Mouse (Mus musculus): ENCODE data around the gene Sorbs1. TPM values are rescaled to one million over a fixed set of nuclear protein-coding genes. Genes with fewer than 3 reads are reported as not detected.
A peak's percentile ranks its signal among the peaks of the same experiment; 100 is the strongest.

The Sorbs1 gene
- total and polyA plus RNA-seq, 2 experiments from 2014 or later, result 140 to 153 TPM

GRCm38 (mm10) chr19:40414798-40415475 is 98.6 kb downstream of the Sorbs1 start:
- no peak overlapping the region for H3K4me3 ChIP-seq (ENCODE audit: low read depth, low read length)
- H3K4me2 ChIP-seq (ENCODE audit: low read depth, low read length), result no peak overlapping the region
- WGBS, result 53% methylated on average over 11 of the region's 11 CpGs
- 0 out of 2 replicates have a peak, but pooled peaks cover 3% of the 10 kb centered on the region for H3K36me3 ChIP-seq (replicated peaks; ENCODE audit: control insufficient read depth, insufficient read depth, low read length)
- TF ChIP-seq EP300 (IDR thresholded peaks at IDR 0.05; ENCODE audit: low read depth) (no peak), CTCF (IDR thresholded peaks at IDR 0.05; ENCODE audit: low read depth) (no peak)
- peak overlapping the region; percentile 26; the same call in 1 of the 2 replicates for H3K9ac ChIP-seq (replicated peaks; ENCODE audit: low read depth, low read length)
- no peak; the same call in 1 of the 2 replicates for ATAC-seq (ENCODE audit: insufficient read depth, low read depth)
- H3K4me1 ChIP-seq (ENCODE audit: control insufficient read depth, insufficient read depth), result peaks cover 47% of the 10 kb centered on the region
- peak; percentile 37 for DNase-seq (ENCODE audit: low spot score)
- no peaks in the 10 kb centered on the region for H3K9me3 ChIP-seq (replicated peaks; ENCODE audit: control insufficient read depth, low read length)
- no peaks in the 10 kb centered on the region for H3K27me3 ChIP-seq (ENCODE audit: control insufficient read depth, insufficient read depth, low read length)
- peak overlapping the region; percentile 89 for H3K27ac ChIP-seq (ENCODE audit: low read depth)

- Histone ChIP-seq H3K9ac (replicated peaks; ENCODE audit: low read depth, low read length) (no peak overlapping the region), H3K36me3 (replicated peaks; ENCODE audit: control insufficient read depth, insufficient read depth, low read length) (no peaks in the 10 kb centered on the region), H3K27ac (ENCODE audit: low read depth) (peak overlapping the region; percentile 89), H3K27me3 (ENCODE audit: control insufficient read depth, insufficient read depth, low read length) (no peaks in the 10 kb centered on the region), H3K4me3 (ENCODE audit: low read depth, low read length) (no peak overlapping the region), H3K4me1 (ENCODE audit: control insufficient read depth, insufficient read depth) (peaks cover 46% of the 10 kb centered on the region), H3K4me2 (ENCODE audit: low read depth, low read length) (no peak overlapping the region), H3K9me3 (replicated peaks; ENCODE audit: control insufficient read depth, low read length) (no peaks in the 10 kb centered on the region)
- TF ChIP-seq EP300 (IDR thresholded peaks at IDR 0.05; ENCODE audit: low read depth) (no peak), CTCF (IDR thresholded peaks at IDR 0.05; ENCODE audit: low read depth) (no peak)
- DNase-seq (ENCODE audit: low spot score), result no peak
- WGBS, result 56% methylated on average over 6 of the region's 6 CpGs
- no peak for ATAC-seq (ENCODE audit: insufficient read depth, low read depth)
These were observed 99.2 kb downstream of the Sorbs1 start for GRCm38 (mm10) chr19:40414386-40414785.

- Histone ChIP-seq H3K27me3 (ENCODE audit: control insufficient read depth, insufficient read depth, low read length) (no peaks in the 10 kb centered on the region), H3K9ac (replicated peaks; ENCODE audit: low read depth, low read length) (no peak overlapping the region), H3K4me3 (ENCODE audit: low read depth, low read length) (no peak overlapping the region), H3K4me2 (ENCODE audit: low read depth, low read length) (no peak overlapping the region), H3K27ac (ENCODE audit: low read depth) (peak overlapping the region; percentile 56), H3K9me3 (replicated peaks; ENCODE audit: control insufficient read depth, low read length) (no peaks in the 10 kb centered on the region), H3K4me1 (ENCODE audit: control insufficient read depth, insufficient read depth) (peaks cover 50% of the 10 kb centered on the region), H3K36me3 (replicated peaks; ENCODE audit: control insufficient read depth, insufficient read depth, low read length) (no peaks in the 10 kb centered on the region)
- ATAC-seq (ENCODE audit: insufficient read depth, low read depth) (no peak), DNase-seq (ENCODE audit: low spot score) (no peak)
- WGBS, result 35% methylated on average over 6 of the region's 6 CpGs
- TF ChIP-seq CTCF (IDR thresholded peaks at IDR 0.05; ENCODE audit: low read depth) (no peak), EP300 (IDR thresholded peaks at IDR 0.05; ENCODE audit: low read depth) (no peak)
These were observed 102.2 kb downstream of the Sorbs1 start for GRCm38 (mm10) chr19:40411379-40411813.

GRCm38 (mm10) chr19:40410511-40410910 is 103.1 kb downstream of the Sorbs1 start:
- 71% methylated on average over 4 of the region's 4 CpGs for WGBS
- Histone ChIP-seq H3K9ac (replicated peaks; ENCODE audit: low read depth, low read length) (no peak overlapping the region), H3K4me1 (ENCODE audit: control insufficient read depth, insufficient read depth) (peaks cover 58% of the 10 kb centered on the region), H3K4me3 (ENCODE audit: low read depth, low read length) (no peak overlapping the region), H3K36me3 (replicated peaks; ENCODE audit: control insufficient read depth, insufficient read depth, low read length) (no peaks in the 10 kb centered on the region), H3K4me2 (ENCODE audit: low read depth, low read length) (no peak overlapping the region), H3K27ac (ENCODE audit: low read depth) (peak overlapping the region; percentile 71), H3K9me3 (replicated peaks; ENCODE audit: control insufficient read depth, low read length) (no peaks in the 10 kb centered on the region), H3K27me3 (ENCODE audit: control insufficient read depth, insufficient read depth, low read length) (no peaks in the 10 kb centered on the region)
- no peak for TF ChIP-seq EP300 (IDR thresholded peaks at IDR 0.05; ENCODE audit: low read depth)
- no peak for TF ChIP-seq CTCF (IDR thresholded peaks at IDR 0.05; ENCODE audit: low read depth)
- DNase-seq (ENCODE audit: low spot score), result no peak
- no peak for ATAC-seq (ENCODE audit: insufficient read depth, low read depth)

GRCm38 (mm10) chr19:40410109-40410508 is 103.5 kb downstream of the Sorbs1 start:
- peak overlapping the region; percentile 71 for H3K27ac ChIP-seq (ENCODE audit: low read depth)
- DNase-seq (ENCODE audit: low spot score), result no peak
- no peak overlapping the region for H3K9ac ChIP-seq (replicated peaks; ENCODE audit: low read depth, low read length)
- WGBS, result 36% methylated on average over 9 of the region's 9 CpGs
- no peak overlapping the region for H3K4me2 ChIP-seq (ENCODE audit: low read depth, low read length)
- peak; percentile 31; the same call in 1 of the 2 replicates for ATAC-seq (ENCODE audit: insufficient read depth, low read depth)
- H3K4me1 ChIP-seq (ENCODE audit: control insufficient read depth, insufficient read depth), result peaks cover 56% of the 10 kb centered on the region
- H3K9me3 ChIP-seq (replicated peaks; ENCODE audit: control insufficient read depth, low read length), result no peaks in the 10 kb centered on the region
- TF ChIP-seq EP300 (IDR thresholded peaks at IDR 0.05; ENCODE audit: low read depth), result 0 out of 2 replicates have a peak, but pooled peaks have one; percentile 48
- TF ChIP-seq CTCF (IDR thresholded peaks at IDR 0.05; ENCODE audit: low read depth), result no peak
- H3K4me3 ChIP-seq (ENCODE audit: low read depth, low read length), result no peak overlapping the region
- no peaks in the 10 kb centered on the region for H3K36me3 ChIP-seq (replicated peaks; ENCODE audit: control insufficient read depth, insufficient read depth, low read length)
- H3K27me3 ChIP-seq (ENCODE audit: control insufficient read depth, insufficient read depth, low read length), result no peaks in the 10 kb centered on the region
